Mouse (Mus musculus) bone marrow, adult 2 months (tissue): ENCODE measurements at regions not wholly inside any gene's neighbourhood (a gene's known extent, or its start where the extent isn't known, plus 50 kb on each side); places are given as distances from the start of the nearest gene placed in this dataset.

Source experiments
- CTCF ChIP-seq: fragments of 200-500 bp; IDR thresholded peaks from 2 replicates; pipeline ENCODE4 v1.5.1; 2011; ENCODE audit warnings: low read length, control low read depth; ENCODE audit not compliant: control insufficient read depth, insufficient read depth
- POLR2A ChIP-seq: fragments of 200-500 bp; IDR thresholded peaks from 2 replicates; pipeline ENCODE4 v1.6.1; 2011; ENCODE audit warnings: low read depth, mild to moderate bottlenecking, control low read depth, low read length, borderline replicate concordance; ENCODE audit not compliant: control insufficient read depth

- TF ChIP-seq POLR2A: no peak
- no peak for TF ChIP-seq CTCF
Observed at GRCm38 (mm10) chr4:54118179-54118846, 292.5 kb downstream of the Tmem38b start.
